Mouse (Mus musculus): ENCODE data around the gene Ercc4. TPM values are rescaled to one million over a fixed set of nuclear protein-coding genes. Genes with fewer than 3 reads are reported as not detected.
A peak's percentile ranks its signal among the peaks of the same experiment; 100 is the strongest.

Gene Ercc4
- total RNA-seq, 2 experiments from 2014 or later: 25.9 to 26.5 TPM

DNA sequence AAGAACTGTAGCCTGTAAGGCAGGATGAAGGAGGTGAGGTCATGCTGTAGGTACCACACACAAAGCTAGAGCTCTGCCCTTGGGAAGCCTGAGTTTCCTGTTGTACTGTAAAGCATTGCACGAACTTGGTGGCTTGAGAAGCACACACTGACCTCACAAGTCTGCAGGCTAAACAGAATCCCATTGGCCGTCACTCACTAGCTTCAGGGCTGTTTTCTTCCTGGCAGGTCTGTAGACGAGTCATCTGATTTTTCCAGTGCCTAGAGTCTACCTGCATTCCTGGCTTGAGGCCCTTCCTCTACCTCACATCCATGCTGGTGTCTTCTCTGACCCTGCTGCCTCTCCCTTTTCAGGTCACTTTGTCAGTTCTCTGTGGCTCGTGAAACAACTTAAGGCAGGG, 36.7 kb downstream of the Ercc4 start:
- DNase-seq: no peak
- intact Hi-C loops (cut with DNase I): no loop called here

DNA sequence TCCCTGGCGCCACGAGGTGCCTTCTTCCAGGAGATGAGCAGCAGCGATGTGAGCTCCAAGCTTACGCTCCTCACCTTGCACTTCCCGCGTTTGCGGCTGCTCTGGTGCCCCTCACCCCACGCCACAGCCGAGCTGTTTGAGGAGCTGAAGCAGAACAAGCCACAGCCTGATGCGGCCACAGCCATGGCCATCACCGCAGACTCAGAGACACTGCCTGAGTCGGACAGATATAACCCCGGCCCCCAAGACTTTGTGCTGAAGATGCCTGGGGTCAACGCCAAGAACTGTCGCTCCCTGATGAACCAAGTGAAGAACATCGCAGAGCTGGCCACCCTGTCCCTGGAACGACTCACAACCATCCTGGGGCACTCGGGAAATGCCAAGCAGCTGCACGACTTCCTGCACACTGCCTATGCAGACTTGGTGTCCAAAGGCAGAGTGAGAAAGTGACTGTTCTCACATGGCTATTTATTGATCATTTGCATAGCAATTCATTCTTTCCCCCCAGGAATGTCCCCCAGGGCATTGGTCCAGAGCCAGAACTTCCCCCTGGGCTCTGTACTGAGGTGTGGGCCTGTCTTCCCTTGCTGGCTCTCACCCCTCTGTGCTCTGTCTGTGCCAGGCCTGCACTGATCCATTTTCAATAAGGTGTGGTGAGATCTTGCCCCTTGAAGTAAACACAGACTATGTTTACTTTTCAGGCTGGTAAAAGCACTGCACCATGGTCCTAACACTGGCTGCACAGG, 38.5 kb downstream of the Ercc4 start:
- no peak for DNase-seq
- intact Hi-C loops (cut with DNase I): no loop called here

DNA sequence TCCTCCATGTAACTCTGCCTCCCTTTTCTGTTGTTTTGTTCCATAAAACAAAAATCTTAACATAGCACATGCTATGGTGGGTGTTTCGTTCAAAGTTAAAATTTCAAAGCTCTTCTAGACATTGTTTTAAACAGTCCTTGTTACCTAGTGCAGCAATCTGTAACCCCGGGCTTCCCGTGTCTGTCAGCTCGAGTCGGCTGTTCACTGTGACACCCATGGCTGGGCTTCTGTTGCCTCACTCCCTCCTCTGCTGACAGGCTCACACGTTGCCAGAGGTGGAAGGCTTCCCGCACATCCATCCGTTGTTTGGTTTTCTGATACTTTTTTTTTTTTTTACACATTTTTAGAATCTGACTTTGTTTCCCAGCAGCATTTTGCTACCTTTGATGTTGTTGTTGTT, 40.5 kb downstream of the Ercc4 start:
- intact Hi-C loops (cut with DNase I): loop anchor here (5.0 kb wide), 1 partner anchor 262 kb away; no protein-coding TSS in a partner anchor

DNA sequence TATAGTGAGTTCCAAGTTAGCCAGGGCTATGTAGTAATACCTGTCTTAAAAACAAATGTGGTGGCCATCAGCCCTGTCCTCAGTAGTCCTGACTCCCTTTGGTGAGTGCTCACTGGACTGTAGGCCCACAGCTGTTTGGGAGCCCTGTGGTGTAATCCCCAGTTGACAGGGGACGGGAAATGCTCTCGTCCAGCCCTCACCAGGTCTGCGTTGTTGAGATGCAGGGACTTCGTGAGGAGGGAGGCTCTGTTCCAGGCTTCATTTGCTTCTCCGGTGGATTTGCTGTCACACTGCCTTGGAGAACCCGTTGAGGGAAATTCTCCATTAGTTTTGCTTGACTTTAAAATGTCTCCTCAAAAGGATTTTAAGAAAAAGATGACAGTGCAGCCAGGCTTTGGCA, 41.3 kb downstream of the Ercc4 start:
- intact Hi-C loops (cut with DNase I): loop anchor here (5.0 kb wide), 1 partner anchor 262 kb away; no protein-coding TSS in a partner anchor
- no peak for DNase-seq

More for the DNA sequence above, 40.5 kb downstream of the Ercc4 start:
- DNase-seq: no peak

DNA sequence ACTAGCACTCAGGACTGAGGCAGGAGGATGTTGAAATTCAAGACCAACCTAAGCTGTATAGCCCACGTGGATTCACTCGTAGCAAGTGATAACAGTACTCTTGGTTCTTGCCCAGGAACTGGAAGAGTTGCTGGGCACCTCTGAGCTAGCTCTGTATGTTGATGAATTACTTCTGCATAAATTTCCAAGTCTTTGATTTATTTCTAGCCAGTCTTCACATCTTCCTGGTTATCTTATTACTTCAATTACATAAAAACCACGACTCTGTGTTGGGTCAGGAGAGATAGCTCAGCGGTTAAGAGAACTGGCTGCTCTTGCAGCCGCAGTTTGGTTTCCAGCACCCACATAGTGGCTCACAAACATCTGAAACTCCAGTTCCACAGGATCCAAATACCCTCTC, 43.0 kb downstream of the Ercc4 start:
- intact Hi-C loops (cut with DNase I): loop anchor here (5.0 kb wide), 1 partner anchor 260 kb away; no protein-coding TSS in a partner anchor
- DNase-seq: no peak

DNA sequence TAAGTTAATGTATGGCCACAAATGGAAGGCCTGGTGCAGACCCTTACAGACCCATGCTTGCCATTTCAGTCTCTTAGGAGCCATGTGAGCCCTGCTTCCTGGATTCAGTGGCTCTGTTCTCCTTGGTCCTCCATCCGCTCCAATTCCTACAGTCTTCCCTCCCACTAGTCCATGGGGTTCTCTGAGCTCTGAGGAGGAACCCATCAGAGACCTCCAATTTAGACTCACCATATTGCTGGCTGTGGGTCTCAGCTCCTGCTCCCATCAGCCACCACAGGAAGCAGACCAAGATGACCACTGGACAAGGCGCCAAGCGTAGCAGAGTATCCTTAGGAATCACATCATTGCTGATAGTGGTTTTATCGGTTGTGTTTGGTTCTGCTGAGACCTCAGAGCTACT, 43.7 kb downstream of the Ercc4 start:
- DNase-seq: no peak
- intact Hi-C loops (cut with DNase I): loop anchor here (5.0 kb wide), 1 partner anchor 259 kb away; no protein-coding TSS in a partner anchor

DNA sequence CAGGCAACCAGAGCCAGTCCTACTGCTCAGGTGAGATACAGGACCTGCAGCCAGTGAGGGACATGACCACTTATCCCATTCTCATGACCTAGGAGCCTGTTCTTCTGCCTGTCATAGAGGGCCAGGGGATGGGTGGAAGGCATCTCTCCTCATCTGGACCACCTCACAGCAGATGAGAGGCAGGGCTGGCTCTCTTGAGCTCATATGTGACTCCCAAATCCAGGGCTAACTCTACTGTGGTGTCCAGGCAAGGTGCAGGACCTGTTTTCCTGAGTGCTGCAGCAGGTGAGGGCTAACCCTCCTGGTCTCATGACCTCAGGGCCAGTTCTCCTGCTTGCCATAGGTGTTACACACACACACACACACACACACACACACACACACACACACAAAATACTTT, 44.9 kb downstream of the Ercc4 start:
- DNase-seq: no peak
- intact Hi-C loops (cut with DNase I): loop anchor here (5.0 kb wide), 1 partner anchor 258 kb away; no protein-coding TSS in a partner anchor

DNA sequence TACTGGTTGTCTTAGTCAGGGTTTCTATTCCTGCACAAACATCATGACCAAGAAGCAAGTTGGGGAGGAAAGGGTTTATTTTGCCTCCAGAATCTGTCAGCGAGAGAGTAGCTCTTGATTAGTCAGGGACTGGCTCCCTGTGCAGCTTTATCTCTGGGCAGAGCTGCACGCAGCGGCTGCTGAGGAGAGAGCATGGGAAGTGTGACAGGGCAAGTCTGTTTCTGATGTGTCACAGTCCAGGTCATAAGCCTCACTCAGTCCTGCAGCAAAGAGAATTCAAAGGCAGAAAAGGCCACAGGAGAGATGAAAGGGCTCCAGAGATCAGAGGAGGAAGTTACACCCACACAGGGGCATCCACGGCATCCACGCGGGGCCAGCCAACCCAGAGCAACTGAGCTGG, 47.8 kb downstream of the Ercc4 start:
- DNase-seq: no peak
- intact Hi-C loops (cut with DNase I): no loop called here

DNA sequence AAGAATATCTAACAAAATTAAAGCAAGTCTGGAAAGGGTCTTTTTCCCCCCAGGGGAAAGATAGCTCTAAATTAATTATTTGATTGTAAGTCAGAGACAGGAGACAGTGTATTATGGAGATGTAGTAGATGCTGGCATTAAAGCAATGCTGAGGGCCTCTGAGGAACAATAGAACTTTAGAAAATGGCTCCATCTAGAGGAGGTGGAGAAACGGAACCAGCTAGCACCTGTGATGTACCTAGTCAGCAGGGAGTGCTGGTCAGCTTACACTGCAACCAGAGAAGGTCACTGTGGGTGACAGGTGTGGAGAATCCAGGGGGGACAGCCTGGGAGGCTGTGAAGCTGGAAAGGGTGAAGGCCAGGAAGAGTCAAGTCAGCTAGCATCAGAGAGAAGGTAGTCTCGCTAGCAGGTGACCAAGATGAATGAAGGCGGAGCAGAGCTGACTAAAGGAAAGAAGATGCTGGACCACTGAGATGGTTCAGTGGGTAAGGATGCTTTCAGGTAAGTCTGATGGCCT, 48.7 kb downstream of the Ercc4 start:
- no peak for DNase-seq
- intact Hi-C loops (cut with DNase I): no loop called here

DNA sequence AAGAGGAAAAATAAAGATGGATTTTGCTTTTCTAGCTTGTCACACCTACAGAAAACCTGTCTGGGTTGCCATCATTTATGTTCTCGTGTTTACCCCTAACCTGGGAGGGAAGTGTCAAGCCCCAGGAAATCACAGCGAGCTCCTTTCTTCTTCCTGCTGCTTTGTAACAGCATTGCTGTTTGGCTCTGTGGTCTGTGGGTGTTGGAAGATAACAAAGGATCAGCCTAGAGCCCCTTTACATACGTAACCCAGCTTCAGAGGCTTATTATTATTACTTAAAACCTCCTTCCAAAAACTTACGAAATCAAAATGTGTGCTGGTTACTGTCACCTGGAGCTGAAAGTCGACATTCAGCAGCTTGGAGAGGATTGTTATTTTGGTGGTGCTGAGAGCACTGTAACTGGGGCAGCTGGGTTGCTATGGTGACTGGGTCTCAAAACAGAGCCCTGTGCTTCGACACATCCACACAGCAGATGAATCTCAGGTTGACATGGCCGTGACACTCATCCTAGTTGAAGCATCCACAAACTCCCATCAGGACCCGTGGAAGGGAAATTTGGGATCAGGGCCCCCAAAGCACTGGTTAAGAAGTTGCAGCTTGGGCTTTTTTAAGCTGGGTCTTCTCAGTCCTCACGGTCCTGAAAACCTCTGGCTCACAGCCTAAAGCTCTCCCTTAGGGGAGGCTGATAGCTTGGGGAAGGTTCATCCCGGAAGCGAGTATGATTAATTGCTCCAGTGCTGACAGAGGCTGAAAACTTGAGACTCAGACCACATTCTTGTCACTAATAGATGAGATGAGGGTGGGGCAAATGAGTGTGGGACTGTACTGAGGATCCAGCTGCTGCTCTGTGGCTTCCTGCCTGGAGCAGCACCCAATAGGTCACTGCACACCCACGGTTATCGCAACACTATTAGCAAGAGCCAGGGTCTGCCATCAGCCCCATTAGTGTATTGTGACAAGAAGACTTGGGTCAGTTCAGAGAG, 49.7 kb downstream of the Ercc4 start:
- intact Hi-C loops (cut with DNase I): no loop called here
- no peak for DNase-seq

DNA sequence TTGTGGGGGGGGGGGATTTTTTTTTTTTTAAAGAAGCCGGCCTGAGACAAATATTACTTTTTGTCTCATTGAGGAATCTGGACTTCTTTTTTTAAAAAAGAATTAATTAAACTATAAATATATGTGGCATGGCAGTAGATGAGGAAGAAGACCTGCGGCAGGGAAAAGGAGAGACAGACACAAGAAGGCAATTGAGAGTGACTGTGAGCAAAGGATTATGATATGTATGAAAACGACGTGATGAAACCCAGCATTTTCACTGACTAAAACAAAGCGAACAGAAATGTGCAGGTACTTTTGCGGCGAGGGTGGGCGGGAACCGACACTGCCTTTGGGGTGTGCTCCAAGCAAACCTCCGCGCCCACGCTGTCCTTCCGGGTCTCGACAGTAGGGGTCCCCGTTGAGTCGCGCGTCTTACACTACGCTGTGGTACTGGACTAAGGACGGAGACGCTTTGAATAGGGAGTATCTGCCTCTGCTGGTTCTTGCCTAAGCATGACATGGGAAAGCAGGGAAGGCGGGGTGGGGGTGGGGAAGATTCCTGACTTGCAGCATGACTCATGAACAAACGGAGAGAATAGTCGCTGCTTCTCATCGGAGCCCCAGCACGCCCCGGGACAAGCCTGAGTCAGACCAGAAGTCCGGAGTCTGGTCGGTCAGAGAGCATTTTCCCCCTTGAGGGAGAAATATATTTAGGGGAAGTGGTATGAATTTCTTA, 50.6 kb downstream of the Ercc4 start:
- intact Hi-C loops (cut with DNase I): loop anchor here (5.0 kb wide), 2 partner anchors 197 to 247 kb away; no protein-coding TSS in a partner anchor
- DNase-seq: peak; percentile 88

DNA sequence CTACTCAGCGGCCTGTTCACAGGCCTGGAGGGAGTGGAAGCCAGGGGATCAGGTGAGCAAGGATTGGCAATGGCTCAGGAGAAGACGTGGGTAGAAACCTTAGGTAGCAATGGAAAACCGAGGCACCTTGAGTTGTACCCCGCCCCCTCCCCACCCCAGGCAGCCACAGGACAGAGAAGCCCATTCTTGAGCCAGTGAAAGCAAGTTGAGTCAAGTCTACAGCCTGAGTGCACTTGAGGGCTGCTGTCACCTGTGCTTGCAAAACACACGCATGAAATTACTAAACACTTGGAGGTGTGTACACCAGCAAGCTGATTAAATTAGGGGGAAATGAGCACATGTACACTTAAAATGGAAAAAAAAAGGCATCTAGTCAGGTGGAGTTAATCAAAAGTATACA, 52.0 kb downstream of the Ercc4 start:
- DNase-seq: no peak
- intact Hi-C loops (cut with DNase I): loop anchor here (5.0 kb wide), 2 partner anchors 196 to 246 kb away; no protein-coding TSS in a partner anchor

DNA sequence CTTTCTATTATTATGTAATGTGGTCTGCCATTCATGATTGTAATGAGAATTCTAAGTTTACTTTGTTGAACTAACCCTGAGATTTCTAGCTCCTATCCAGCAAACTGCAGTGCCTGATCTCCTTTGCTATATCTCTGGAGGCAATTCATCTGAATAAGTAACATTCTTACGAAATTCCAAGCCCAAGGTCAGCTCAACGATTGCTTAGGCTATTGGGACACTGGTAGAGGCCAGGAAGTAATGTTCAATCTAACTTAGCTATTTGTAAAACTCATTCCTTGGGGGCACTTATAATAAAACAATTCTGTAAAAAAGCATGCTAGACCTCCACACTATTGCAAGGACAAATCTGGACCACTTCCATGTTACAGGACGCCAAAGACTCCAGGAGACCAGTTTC, 58.2 kb downstream of the Ercc4 start:
- DNase-seq: no peak
- intact Hi-C loops (cut with DNase I): no loop called here

DNA sequence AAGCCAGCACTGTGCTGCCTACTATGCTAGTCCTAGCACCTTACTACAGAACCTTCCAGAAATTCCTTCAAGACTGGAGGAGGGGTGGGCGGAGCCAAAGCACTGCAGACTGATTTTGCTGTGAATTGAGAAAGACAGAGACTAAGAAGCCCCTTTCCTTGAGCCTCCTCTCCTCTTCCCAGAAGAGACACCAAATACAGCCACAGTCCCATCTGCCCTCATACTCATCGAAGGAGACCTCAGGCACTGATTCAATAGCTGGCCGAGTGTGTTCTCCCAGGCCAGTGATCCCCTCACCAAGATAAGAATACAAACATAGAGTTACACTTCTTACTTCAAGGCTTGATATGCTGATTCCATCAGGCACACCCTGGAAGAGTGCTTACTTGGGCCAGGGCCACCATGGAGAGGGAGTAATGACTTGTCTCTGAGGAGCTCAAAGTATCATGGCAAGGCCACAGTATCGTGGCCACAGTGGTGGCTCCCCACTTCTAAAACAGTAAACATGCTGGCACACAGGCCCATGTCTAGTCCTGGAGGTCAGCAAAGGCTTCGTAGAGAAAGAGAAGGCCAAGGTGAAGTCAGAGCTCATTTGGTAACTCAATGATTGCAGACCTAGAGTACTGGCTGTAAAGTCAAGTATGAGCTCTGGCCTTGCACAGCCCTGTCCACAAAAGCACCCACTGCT, 63.7 kb downstream of the Ercc4 start:
- intact Hi-C loops (cut with DNase I): no loop called here
- DNase-seq: no peak

DNA sequence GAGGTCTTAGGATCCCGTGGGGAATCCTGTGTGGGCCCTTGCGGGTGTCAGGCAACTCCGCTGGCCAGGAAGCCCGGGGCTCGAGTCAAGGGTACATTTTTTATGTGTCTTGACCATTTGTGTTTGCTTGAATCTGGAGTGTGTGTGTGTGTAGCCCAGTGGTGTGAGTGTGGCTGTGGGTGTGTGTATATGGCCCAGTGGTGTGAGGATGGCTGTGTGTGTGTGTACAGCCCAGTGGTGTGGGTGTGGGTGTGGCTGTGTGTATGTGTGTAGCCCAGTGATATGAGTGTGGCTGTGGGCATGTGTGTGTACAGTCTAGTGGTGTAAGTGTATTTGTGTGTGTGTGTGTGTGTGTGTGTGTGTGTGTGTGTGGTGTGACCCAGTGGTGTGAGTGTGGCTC, 73.0 kb downstream of the Ercc4 start:
- DNase-seq: no peak
- intact Hi-C loops (cut with DNase I): no loop called here

DNA sequence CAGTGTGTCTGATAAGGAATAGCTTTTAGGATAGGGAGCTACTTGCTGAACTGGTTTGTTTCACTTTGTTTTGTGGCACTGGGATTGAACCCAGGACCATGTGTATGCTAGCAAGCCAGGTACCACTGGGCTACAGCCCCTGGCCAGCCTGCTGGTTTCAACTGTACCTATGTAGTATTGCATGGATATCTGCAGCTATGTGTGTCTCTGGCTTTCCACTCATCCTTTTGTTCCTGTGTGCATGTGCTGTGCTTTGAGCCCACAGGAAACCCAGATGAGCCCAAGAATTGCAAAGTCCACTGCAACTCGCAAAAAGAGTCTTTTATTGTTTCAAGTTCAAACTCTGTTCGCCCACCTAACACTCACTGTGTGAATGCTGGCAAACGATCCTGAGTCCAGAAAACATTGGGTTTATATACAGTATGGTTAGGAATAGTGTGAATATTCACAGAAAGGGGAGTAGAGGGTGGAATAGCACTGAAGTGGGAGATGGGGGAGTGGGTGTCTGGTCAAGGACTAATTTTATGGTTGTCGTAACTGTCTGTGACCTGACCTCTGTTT, 73.8 kb downstream of the Ercc4 start:
- intact Hi-C loops (cut with DNase I): no loop called here
- no peak for DNase-seq

DNA sequence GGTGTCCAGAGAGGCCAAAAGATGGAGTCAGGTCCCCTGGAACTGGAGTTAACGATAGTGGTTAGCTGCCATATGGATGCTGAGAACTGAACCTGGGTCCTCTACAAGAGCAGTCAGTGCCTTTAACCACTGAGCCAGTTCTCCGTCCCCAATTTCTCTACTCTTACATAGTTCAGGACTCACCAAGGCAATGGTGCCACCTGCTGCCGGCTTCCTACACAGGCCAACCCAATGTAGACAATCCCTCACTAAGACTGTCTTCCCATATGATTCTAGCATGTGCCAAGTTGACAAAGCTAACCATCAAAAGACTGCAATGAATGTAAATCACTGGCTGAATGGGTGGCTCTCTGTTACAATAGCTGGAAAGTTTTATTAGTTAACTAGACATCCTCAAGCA, 74.9 kb downstream of the Ercc4 start:
- intact Hi-C loops (cut with DNase I): no loop called here
- DNase-seq: no peak

DNA sequence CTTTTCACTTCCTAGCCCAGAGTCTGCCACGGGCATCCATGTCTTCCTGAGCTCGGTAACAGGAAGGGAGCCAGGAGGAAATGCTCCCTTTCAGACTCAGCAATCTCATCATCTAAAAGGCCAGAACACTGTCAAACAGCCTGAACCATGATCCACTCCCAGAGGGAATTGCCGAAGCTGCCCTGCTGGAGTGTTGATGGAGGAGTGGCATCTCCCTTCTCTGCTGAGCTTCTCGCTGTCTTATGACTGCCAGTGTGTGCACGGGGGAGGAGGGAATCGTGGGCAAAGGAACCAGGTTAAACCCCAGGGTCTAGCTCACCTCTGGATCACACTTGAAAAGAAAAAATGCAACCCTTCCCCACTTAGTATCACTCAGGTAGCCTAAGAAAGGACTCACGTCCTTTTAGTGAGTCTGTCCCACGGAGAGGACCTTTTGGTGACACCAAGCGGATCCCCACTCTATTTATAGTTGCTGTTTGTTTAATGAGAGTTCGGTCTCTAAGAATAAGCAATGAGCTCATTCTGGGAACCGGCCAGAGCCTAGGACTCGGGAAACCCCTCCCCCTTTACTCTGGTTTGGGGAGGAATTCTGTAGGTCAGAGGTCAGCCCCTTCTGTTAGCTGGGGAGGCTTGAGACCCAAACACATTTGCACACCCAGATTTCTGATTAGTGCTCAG, 80.1 kb downstream of the Ercc4 start:
- intact Hi-C loops (cut with DNase I): no loop called here
- DNase-seq: no peak

DNA sequence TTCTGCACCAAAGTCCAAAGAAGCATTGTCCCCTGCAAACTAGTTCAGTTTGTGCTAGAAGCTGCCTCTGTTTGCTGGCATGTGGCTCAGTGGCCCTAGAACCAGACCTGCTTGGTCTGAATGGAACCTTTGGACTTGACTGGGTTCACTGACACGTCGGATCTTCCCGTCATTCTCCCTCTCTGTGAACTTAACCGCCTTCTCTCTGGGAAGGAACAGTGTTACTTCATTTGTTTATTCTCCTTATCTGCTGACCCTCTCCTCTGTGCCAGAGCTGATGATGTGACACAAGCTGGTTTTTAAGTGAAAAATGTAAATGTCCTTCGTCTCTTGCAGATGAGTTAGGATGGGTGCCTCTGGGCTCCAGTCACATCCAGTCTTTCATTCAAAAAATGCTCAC, 81.0 kb downstream of the Ercc4 start:
- DNase-seq: no peak
- intact Hi-C loops (cut with DNase I): no loop called here

All from left cerebral cortex, postnatal 4 days (tissue).